Mouse (Mus musculus): Measurements from ENCODE around the gene Ints3. TPM values are rescaled to one million over a fixed set of nuclear protein-coding genes. Genes with fewer than 3 reads are reported as not detected.

Gene Ints3
- total and polyA plus RNA-seq, 2 experiments = 8.9 to 12.4 TPM

GRCm38 (mm10) chr3:90448626-90449025 lies 15.2 kb upstream of the Ints3 start:
- WGBS = 81% methylated on average over 6 of the region's 6 CpGs
- DNase-seq (ENCODE audit: extremely low read depth, low read depth, low spot score) = no peak
- H3K9ac ChIP-seq (ENCODE audit: low read depth, low read length) = no peak overlapping the region
- TF ChIP-seq POLR2A (IDR thresholded peaks at IDR 0.05; ENCODE audit: extremely low read depth, insufficient read depth, low read length) = no peak
- no peak for TF ChIP-seq CTCF (IDR thresholded peaks at IDR 0.05; ENCODE audit: low read depth, low read length)
- no peaks in the 10 kb centered on the region for H3K27me3 ChIP-seq (ENCODE audit: control insufficient read depth, insufficient read depth, low read length)
- no peaks in the 10 kb centered on the region for H3K36me3 ChIP-seq (ENCODE audit: control insufficient read depth, insufficient read depth, low read length)
- no peak overlapping the region for H3K4me3 ChIP-seq (ENCODE audit: insufficient read depth, low read depth, low read length)
- H3K4me1 ChIP-seq (ENCODE audit: control insufficient read depth, insufficient read depth, low read length) = no peaks in the 10 kb centered on the region; the same call in 1 of the 2 replicates
- H3K79me2 ChIP-seq (ENCODE audit: control insufficient read depth, insufficient read depth, low read length) = no peaks in the 10 kb centered on the region
- peak overlapping the region; percentile 52 for H3K27ac ChIP-seq (replicated peaks; ENCODE audit: insufficient read depth, low read depth, low read length)

- no peaks in the 10 kb centered on the region for H3K79me2 ChIP-seq (ENCODE audit: control insufficient read depth, insufficient read depth, low read length)
- no peak overlapping the region for H3K9ac ChIP-seq (ENCODE audit: low read depth, low read length)
- peak overlapping the region; percentile 57 for H3K27ac ChIP-seq (replicated peaks; ENCODE audit: insufficient read depth, low read depth, low read length)
- no peak for TF ChIP-seq POLR2A (IDR thresholded peaks at IDR 0.05; ENCODE audit: extremely low read depth, insufficient read depth, low read length)
- TF ChIP-seq CTCF (IDR thresholded peaks at IDR 0.05; ENCODE audit: low read depth, low read length) = no peak
- H3K36me3 ChIP-seq (ENCODE audit: control insufficient read depth, insufficient read depth, low read length) = no peaks in the 10 kb centered on the region
- 73% methylated on average over 7 of the region's 7 CpGs for WGBS
- no peaks in the 10 kb centered on the region; the same call in 1 of the 2 replicates for H3K4me1 ChIP-seq (ENCODE audit: control insufficient read depth, insufficient read depth, low read length)
- no peak for DNase-seq (ENCODE audit: extremely low read depth, low read depth, low spot score)
- no peak overlapping the region for H3K4me3 ChIP-seq (ENCODE audit: insufficient read depth, low read depth, low read length)
- H3K27me3 ChIP-seq (ENCODE audit: control insufficient read depth, insufficient read depth, low read length) = no peaks in the 10 kb centered on the region
Observed at GRCm38 (mm10) chr3:90447123-90447494, 13.7 kb upstream of the Ints3 start.

GRCm38 (mm10) chr3:90446389-90447122 lies 13.1 kb upstream of the Ints3 start:
- WGBS = 17% methylated on average over 17 of the region's 17 CpGs
- peak; percentile 42 for DNase-seq (ENCODE audit: extremely low read depth, low read depth, low spot score)
- Histone ChIP-seq H3K36me3 (ENCODE audit: control insufficient read depth, insufficient read depth, low read length) (no peaks in the 10 kb centered on the region), H3K79me2 (ENCODE audit: control insufficient read depth, insufficient read depth, low read length) (no peaks in the 10 kb centered on the region), H3K27me3 (ENCODE audit: control insufficient read depth, insufficient read depth, low read length) (no peaks in the 10 kb centered on the region), H3K27ac (replicated peaks; ENCODE audit: insufficient read depth, low read depth, low read length) (peak overlapping the region; percentile 57), H3K9ac (ENCODE audit: low read depth, low read length) (no peak overlapping the region), H3K4me3 (ENCODE audit: insufficient read depth, low read depth, low read length) (no peak overlapping the region), H3K4me1 (ENCODE audit: control insufficient read depth, insufficient read depth, low read length) (no peaks in the 10 kb centered on the region; the same call in 1 of the 2 replicates)
- TF ChIP-seq CTCF (IDR thresholded peaks at IDR 0.05; ENCODE audit: low read depth, low read length) (no peak), POLR2A (IDR thresholded peaks at IDR 0.05; ENCODE audit: extremely low read depth, insufficient read depth, low read length) (0 out of 2 replicates have a peak, but pooled peaks have one; percentile 3)

GRCm38 (mm10) chr3:90445417-90446200 lies 12.2 kb upstream of the Ints3 start:
- Histone ChIP-seq H3K9ac (ENCODE audit: low read depth, low read length) (no peak overlapping the region), H3K4me1 (ENCODE audit: control insufficient read depth, insufficient read depth, low read length) (no peaks in the 10 kb centered on the region), H3K27me3 (ENCODE audit: control insufficient read depth, insufficient read depth, low read length) (no peaks in the 10 kb centered on the region), H3K4me3 (ENCODE audit: insufficient read depth, low read depth, low read length) (no peak overlapping the region), H3K36me3 (ENCODE audit: control insufficient read depth, insufficient read depth, low read length) (no peaks in the 10 kb centered on the region), H3K27ac (replicated peaks; ENCODE audit: insufficient read depth, low read depth, low read length) (peak overlapping the region; percentile 10; the same call in 1 of the 2 replicates), H3K79me2 (ENCODE audit: control insufficient read depth, insufficient read depth, low read length) (no peaks in the 10 kb centered on the region)
- 74% methylated on average over 11 of the region's 11 CpGs for WGBS
- TF ChIP-seq POLR2A (IDR thresholded peaks at IDR 0.05; ENCODE audit: extremely low read depth, insufficient read depth, low read length) (no peak), CTCF (IDR thresholded peaks at IDR 0.05; ENCODE audit: low read depth, low read length) (no peak)
- no peak for DNase-seq (ENCODE audit: extremely low read depth, low read depth, low spot score)

- DNase-seq (ENCODE audit: extremely low read depth, low read depth, low spot score) = no peak
Observed at GRCm38 (mm10) chr3:90443977-90444376, 10.6 kb upstream of the Ints3 start.

More at GRCm38 (mm10) chr3:90443977-90444376, 10.6 kb upstream of the Ints3 start:
- H3K79me2 ChIP-seq (ENCODE audit: control insufficient read depth, insufficient read depth, low read length) = no peaks in the 10 kb centered on the region
- no peaks in the 10 kb centered on the region for H3K4me1 ChIP-seq (ENCODE audit: control insufficient read depth, insufficient read depth, low read length)
- WGBS = 88% methylated on average over 3 of the region's 3 CpGs
- no peak for TF ChIP-seq CTCF (IDR thresholded peaks at IDR 0.05; ENCODE audit: low read depth, low read length)
- TF ChIP-seq POLR2A (IDR thresholded peaks at IDR 0.05; ENCODE audit: extremely low read depth, insufficient read depth, low read length) = no peak
- H3K4me3 ChIP-seq (ENCODE audit: insufficient read depth, low read depth, low read length) = no peak overlapping the region
- no peaks in the 10 kb centered on the region for H3K27me3 ChIP-seq (ENCODE audit: control insufficient read depth, insufficient read depth, low read length)
- H3K27ac ChIP-seq (replicated peaks; ENCODE audit: insufficient read depth, low read depth, low read length) = no peak overlapping the region
- H3K36me3 ChIP-seq (ENCODE audit: control insufficient read depth, insufficient read depth, low read length) = no peaks in the 10 kb centered on the region
- H3K9ac ChIP-seq (ENCODE audit: low read depth, low read length) = no peak overlapping the region

Data from liver, adult 2 months (tissue).